Mouse (Mus musculus) liver, embryonic 16.5 days (tissue): ENCODE data around the gene Opcml. TPM values are rescaled to one million over a fixed set of nuclear protein-coding genes. Genes with fewer than 3 reads are reported as not detected.

ENCODE experiments used
- ATAC-seq: fragments of 200-750 bp; cut with Nextera tagmentation; 2 replicates; pipeline ENCODE4 v1.8.0; 2017; ENCODE audit warnings: low read depth, mild to moderate bottlenecking, moderate number of reproducible peaks, moderate library complexity
- H3K27ac ChIP-seq: fragments of 300-500 bp; sonication (generic); 2 replicates; pipeline ENCODE4 v1.5.1; 2014; ENCODE audit warnings: mild to moderate bottlenecking, low read length
- H3K27me3 ChIP-seq: fragments of 300-500 bp; sonication (generic); 2 replicates; pipeline ENCODE4 v1.6.1; 2014; ENCODE audit warnings: low read depth, low read length, mixed read lengths; ENCODE audit not compliant: control insufficient read depth, insufficient read depth
- H3K36me3 ChIP-seq: fragments of 300-500 bp; sonication (generic); 2 replicates; pipeline ENCODE4 v1.6.1; 2014; ENCODE audit warnings: mild to moderate bottlenecking; ENCODE audit not compliant: control insufficient read depth, insufficient read depth
- H3K4me1 ChIP-seq: fragments of 300-500 bp; sonication (generic); 2 replicates; pipeline ENCODE4 v1.6.1; 2014; ENCODE audit warnings: low read depth, low read length, mixed read lengths; ENCODE audit not compliant: control insufficient read depth
- H3K4me2 ChIP-seq: fragments of 300-500 bp; sonication (generic); 2 replicates; pipeline ENCODE4 v1.6.1; 2014; ENCODE audit warnings: low read depth, low read length, mixed read lengths
- H3K4me3 ChIP-seq: fragments of 300-500 bp; sonication (generic); 2 replicates; pipeline ENCODE4 v1.5.1; 2014; ENCODE audit warnings: low read depth, mild to moderate bottlenecking, low read length
- H3K9ac ChIP-seq: fragments of 300-500 bp; sonication (generic); 2 replicates; pipeline ENCODE4 v1.6.1; 2014; ENCODE audit warnings: low read depth, low read length
- H3K9me3 ChIP-seq: fragments of 300-500 bp; sonication (generic); replicated peaks from 2 replicates; pipeline ENCODE4 v1.6.1; 2016; ENCODE audit warnings: low read length; ENCODE audit not compliant: control insufficient read depth
- WGBS: fragments of 180-500 bp; shearing (Covaris S2); extraction: QIAGEN DNeasy Blood & Tissue Kit; methylation state at CpG from one replicate; pipeline ENCODE4 v1.1.7; 2014; ENCODE audit not compliant: insufficient replicate concordance; 5-methylcytosine and 5-hydroxymethylcytosine counted together
- polyA plus RNA-seq: library from polyadenylated mRNA; unstranded; fragments of >200 nt; fragmentation: Nextera tagmentation; extraction: Ambion mirVana; gene quantifications from 2 replicates; pipeline ENCODE4 v1.2.1, GENCODE M21; 2015

Gene Opcml
- polyA plus RNA-seq, 1 experiment from 2014 or later: 0.26 TPM

DNA sequence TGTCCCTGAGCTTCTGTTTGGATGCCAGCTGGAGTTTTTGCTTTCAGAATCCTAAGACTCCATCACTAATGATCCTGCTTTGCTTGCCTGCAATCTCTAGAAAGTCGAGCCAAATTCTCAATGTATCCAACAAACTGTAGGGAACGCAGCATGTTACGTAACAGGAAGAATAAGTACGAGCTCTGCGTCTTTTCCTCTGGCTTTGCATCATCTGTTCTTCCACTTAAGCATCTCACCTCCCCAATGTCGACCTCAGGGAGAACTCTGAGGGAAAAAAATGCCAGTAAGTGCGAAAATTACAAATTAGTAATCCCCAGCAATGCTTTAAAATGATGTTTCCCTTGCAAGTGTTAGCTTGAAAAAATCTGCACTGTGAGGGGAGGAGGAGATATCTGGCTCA, 222.1 kb downstream of the Opcml start:
- no peak overlapping the region for H3K4me3 ChIP-seq
- no peaks in the 10 kb centered on the region for H3K9me3 ChIP-seq
- H3K27me3 ChIP-seq: no peaks in the 10 kb centered on the region
- ATAC-seq: no peak
- no peak overlapping the region for H3K27ac ChIP-seq
- H3K4me2 ChIP-seq: no peak overlapping the region
- H3K36me3 ChIP-seq: no peaks in the 10 kb centered on the region
- no peaks in the 10 kb centered on the region for H3K4me1 ChIP-seq
- H3K9ac ChIP-seq: no peak overlapping the region
- 38% methylated on average over 7 of the region's 7 CpGs for WGBS

DNA sequence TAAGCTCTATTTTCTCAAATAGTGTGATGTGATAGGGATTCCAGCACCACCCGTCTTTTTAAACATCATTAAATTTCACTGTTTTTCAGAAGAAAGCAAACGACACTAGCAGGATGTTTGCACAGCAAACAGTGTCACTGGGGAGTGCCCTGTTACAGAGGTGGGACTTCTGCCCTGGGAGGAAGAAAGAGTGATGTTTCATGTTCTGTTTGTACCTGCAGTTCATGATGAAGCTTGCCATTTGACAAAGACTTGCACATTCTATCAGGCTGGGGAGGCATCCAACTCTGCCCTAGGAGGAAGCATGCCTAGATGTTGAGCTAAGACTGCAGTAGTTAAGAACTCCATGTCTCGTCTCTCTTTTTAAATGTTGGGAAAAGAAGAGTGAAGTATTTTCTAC, 222.6 kb downstream of the Opcml start:
- 35% methylated on average over 3 of the region's 3 CpGs for WGBS
- H3K9ac ChIP-seq: no peak overlapping the region
- H3K27me3 ChIP-seq: no peaks in the 10 kb centered on the region
- no peaks in the 10 kb centered on the region for H3K36me3 ChIP-seq
- no peak overlapping the region for H3K4me2 ChIP-seq
- ATAC-seq: no peak
- no peak overlapping the region for H3K27ac ChIP-seq
- no peaks in the 10 kb centered on the region for H3K9me3 ChIP-seq
- H3K4me3 ChIP-seq: no peak overlapping the region
- no peaks in the 10 kb centered on the region for H3K4me1 ChIP-seq

DNA sequence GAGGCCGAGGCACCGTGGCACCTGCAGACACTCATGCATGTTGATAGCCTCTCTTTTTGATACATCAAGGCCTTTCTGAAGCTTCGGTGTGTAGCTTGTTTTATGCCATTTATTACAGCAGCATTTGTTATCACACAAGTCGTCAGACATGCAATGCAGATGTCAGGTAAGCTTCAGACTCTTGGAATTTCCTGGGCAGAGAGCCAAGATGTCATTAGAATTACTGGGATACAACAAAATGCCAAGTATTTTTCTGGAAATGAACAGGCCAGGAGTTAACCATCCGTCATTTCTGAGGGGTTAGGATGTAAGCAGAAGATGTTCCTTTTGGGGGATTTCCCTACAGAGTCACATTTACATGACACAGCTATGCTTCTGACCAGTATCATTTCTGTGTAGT, 237.6 kb downstream of the Opcml start:
- Histone ChIP-seq H3K36me3 (no peaks in the 10 kb centered on the region), H3K9ac (no peak overlapping the region), H3K9me3 (no peaks in the 10 kb centered on the region), H3K27ac (no peak overlapping the region), H3K27me3 (no peaks in the 10 kb centered on the region), H3K4me2 (no peak overlapping the region), H3K4me1 (no peaks in the 10 kb centered on the region), H3K4me3 (no peak overlapping the region)
- no peak for ATAC-seq
- 49% methylated on average over 5 of the region's 5 CpGs for WGBS

- ATAC-seq: no peak
- no peaks in the 10 kb centered on the region for H3K4me1 ChIP-seq
- 67% methylated on average over 7 of the region's 7 CpGs for WGBS
These were observed 238.3 kb downstream of the Opcml start for GRCm38 (mm10) chr9:28028788-28029393.

GRCm38 (mm10) chr9:28049157-28049556, 258.6 kb downstream of the Opcml start:
- H3K27me3 ChIP-seq: no peaks in the 10 kb centered on the region
- H3K4me2 ChIP-seq: no peak overlapping the region
- H3K4me1 ChIP-seq: no peaks in the 10 kb centered on the region
- WGBS: 67% methylated on average over 2 of the region's 2 CpGs
- H3K4me3 ChIP-seq: no peak overlapping the region
- H3K36me3 ChIP-seq: no peaks in the 10 kb centered on the region
- no peaks in the 10 kb centered on the region for H3K9me3 ChIP-seq
- H3K9ac ChIP-seq: no peak overlapping the region
- H3K27ac ChIP-seq: no peak overlapping the region
- ATAC-seq: no peak

More at GRCm38 (mm10) chr9:28028788-28029393, 238.3 kb downstream of the Opcml start:
- Histone ChIP-seq H3K4me2 (no peak overlapping the region), H3K27me3 (no peaks in the 10 kb centered on the region), H3K27ac (no peak overlapping the region), H3K9me3 (no peaks in the 10 kb centered on the region), H3K9ac (no peak overlapping the region), H3K4me3 (no peak overlapping the region), H3K36me3 (no peaks in the 10 kb centered on the region)

- H3K27me3 ChIP-seq: no peaks in the 10 kb centered on the region
- H3K4me1 ChIP-seq: no peaks in the 10 kb centered on the region
- H3K4me2 ChIP-seq: no peak overlapping the region
- H3K9ac ChIP-seq: no peak overlapping the region
- H3K36me3 ChIP-seq: no peaks in the 10 kb centered on the region
- no peak for ATAC-seq
- 42% methylated on average over 2 of the region's 2 CpGs for WGBS
- no peaks in the 10 kb centered on the region for H3K9me3 ChIP-seq
- H3K4me3 ChIP-seq: no peak overlapping the region
- no peak overlapping the region for H3K27ac ChIP-seq
These were observed 266.7 kb downstream of the Opcml start for GRCm38 (mm10) chr9:28057171-28057845.

DNA sequence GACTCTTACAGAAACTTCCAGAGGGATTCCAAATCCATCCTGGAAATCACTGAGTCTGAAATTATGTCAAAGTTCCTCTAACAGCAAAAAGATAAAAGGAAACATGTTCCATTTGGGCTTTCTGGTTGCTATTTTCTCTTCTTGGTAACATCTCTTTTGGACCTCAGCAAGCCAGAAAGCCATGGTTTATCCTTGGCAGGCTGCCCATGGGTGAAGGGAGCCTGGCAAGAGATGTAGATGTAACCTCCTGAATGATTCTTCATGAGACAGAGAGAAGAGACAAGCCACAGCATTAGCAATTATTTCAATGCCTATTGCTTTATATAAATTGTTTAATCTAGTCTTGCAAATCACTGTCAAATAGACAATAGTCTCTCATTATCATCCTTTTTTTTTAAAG, 274.6 kb downstream of the Opcml start:
- no peak overlapping the region for H3K4me2 ChIP-seq
- H3K36me3 ChIP-seq: no peaks in the 10 kb centered on the region
- no peak overlapping the region for H3K9ac ChIP-seq
- no peaks in the 10 kb centered on the region for H3K27me3 ChIP-seq
- H3K27ac ChIP-seq: no peak overlapping the region
- H3K4me3 ChIP-seq: no peak overlapping the region
- no peaks in the 10 kb centered on the region for H3K9me3 ChIP-seq
- no peaks in the 10 kb centered on the region for H3K4me1 ChIP-seq
- no peak for ATAC-seq

- Histone ChIP-seq H3K27me3 (no peaks in the 10 kb centered on the region), H3K4me3 (no peak overlapping the region), H3K9me3 (no peaks in the 10 kb centered on the region), H3K9ac (no peak overlapping the region), H3K4me2 (no peak overlapping the region), H3K36me3 (no peaks in the 10 kb centered on the region), H3K4me1 (no peaks in the 10 kb centered on the region), H3K27ac (no peak overlapping the region)
- ATAC-seq: no peak
- 41% methylated on average over 4 of the region's 4 CpGs for WGBS
These were observed 290.1 kb downstream of the Opcml start for GRCm38 (mm10) chr9:28080694-28081093.

GRCm38 (mm10) chr9:28083754-28084153, 293.2 kb downstream of the Opcml start:
- Histone ChIP-seq H3K4me1 (no peaks in the 10 kb centered on the region), H3K4me3 (no peak overlapping the region), H3K9me3 (no peaks in the 10 kb centered on the region), H3K27me3 (no peaks in the 10 kb centered on the region), H3K4me2 (no peak overlapping the region), H3K27ac (no peak overlapping the region), H3K9ac (no peak overlapping the region), H3K36me3 (no peaks in the 10 kb centered on the region)
- ATAC-seq: no peak
- WGBS: 76% methylated on average over 3 of the region's 3 CpGs
